Mouse (Mus musculus) c-Kit-positive CD71-negative TER-119-negative erythroid progenitor cells, embryonic 14.5 days (primary cell): Measurements from ENCODE around the gene Aagab.

ENCODE experiments used
- DNase-seq: peaks from one replicate; pipeline ENCODE4 v3.0.0-alpha.2; 2013; ENCODE audit warnings: low read depth

The Aagab gene

DNA sequence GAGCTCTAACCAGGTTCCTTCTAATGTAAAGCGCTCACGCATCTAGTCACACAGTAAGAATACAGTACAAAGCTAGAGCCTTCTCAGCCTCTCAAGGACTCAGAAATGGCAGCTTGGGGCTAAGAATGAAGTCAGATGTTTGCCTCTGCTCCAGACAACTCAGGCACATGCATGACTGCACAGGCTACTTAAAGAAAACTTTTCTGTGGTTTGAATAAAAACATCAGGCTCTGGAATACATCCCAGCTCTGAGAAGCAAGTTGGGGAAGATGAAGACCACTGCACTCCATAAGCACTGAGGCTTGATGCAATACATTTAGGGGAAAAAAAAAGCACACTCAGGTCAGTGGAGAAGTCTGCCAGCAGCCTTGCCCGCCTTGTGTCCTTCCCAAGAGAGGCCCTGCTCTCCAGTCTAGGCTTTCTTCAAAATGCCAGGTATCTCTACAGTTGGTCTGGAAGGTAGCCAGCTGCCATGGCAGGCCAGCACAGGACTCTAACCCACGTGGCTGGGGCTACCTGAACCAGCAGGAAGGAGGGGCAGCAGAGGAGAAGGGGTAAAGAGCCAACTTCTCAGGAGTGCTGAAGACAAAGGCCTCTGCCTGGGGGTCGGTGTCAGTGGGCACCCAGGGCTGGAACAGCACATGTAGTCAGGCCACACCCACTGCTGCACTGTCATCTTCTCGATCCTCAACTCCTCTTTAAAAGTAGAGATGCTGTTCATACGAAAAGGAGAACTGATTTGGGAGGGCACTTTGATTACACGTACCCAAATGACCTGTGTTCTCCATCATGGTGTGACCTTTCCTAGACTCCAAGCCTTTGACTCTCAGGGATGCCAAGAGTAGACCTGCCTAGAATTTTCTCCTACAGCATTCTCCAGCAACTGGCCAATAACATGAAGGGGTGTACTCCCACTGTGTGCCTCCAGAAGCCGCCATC, 45.4 kb downstream of the Aagab start:
- DNase-seq = no peak

- DNase-seq = no peak
Measured at GRCm38 (mm10) chr9:63648520-63648918, 46.1 kb downstream of the Aagab start.

- DNase-seq = no peak
Measured at GRCm38 (mm10) chr9:63649841-63650545, 47.5 kb downstream of the Aagab start.

DNA sequence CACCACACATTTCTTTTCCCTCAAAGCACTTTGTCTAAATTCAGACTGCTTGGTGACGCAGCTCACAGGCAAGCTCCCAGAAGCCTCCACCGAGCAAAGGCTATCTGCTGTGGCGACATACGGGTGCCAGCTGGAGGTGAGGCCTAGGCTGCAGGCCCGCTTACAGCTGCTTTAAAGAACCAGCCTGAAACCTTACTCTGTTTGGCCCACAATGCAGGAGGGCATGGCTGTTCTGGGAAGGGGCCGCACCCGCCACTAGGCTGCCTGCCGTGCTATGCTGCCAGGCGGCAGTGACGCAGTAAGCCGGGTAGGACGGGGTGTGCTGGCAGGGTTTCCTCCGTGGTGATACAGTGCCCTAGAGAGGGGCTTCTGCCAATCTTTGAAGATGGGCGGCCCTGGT, 48.4 kb downstream of the Aagab start:
- no peak for DNase-seq

GRCm38 (mm10) chr9:63651594-63651993, 49.1 kb downstream of the Aagab start:
- no peak for DNase-seq

GRCm38 (mm10) chr9:63653666-63654065, 51.2 kb downstream of the Aagab start:
- no peak for DNase-seq

DNA sequence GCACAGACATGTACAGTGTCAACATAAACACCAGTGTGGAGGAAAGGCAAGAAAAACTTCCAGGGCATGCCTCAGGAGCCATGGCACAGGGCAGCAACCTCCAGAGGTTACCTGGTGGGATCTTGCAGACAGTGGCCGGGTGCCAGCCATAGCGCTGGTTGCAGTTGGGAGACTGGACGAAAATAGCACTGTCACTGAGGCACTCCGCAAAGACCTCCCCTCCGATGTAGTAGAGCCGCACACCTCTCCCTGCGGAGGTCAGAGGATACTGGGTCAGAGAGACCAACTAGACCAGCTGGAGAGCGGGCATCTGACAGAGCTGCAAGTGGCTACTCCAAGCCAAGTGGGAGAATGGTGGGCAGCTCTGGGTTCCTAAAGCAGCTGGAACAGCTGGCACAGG, 52.1 kb downstream of the Aagab start:
- DNase-seq = no peak

DNA sequence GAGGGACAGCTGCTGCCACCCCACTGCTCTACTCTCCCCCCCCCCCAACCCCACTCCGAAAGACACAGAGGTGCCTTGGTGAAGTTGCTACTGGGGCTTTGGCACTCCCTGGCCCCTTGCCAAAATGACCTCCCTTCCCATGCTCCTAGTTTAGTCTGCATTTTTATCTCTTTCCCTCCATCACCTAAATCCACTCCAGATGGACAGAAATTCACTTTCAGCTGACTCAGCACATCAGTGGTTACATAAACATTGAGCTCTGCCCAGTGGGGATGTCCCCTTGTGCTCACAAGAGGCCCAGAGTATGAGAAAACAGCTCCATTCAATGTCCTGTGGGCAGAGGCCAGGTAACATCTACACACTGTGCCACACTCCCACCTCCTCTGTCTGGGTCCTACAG, 52.6 kb downstream of the Aagab start:
- DNase-seq = no peak

GRCm38 (mm10) chr9:63657167-63657566, 54.7 kb downstream of the Aagab start:
- DNase-seq = no peak

GRCm38 (mm10) chr9:63658436-63658835, 56.0 kb downstream of the Aagab start:
- no peak for DNase-seq

- DNase-seq = no peak
Measured at GRCm38 (mm10) chr9:63658970-63659371, 56.5 kb downstream of the Aagab start.

DNA sequence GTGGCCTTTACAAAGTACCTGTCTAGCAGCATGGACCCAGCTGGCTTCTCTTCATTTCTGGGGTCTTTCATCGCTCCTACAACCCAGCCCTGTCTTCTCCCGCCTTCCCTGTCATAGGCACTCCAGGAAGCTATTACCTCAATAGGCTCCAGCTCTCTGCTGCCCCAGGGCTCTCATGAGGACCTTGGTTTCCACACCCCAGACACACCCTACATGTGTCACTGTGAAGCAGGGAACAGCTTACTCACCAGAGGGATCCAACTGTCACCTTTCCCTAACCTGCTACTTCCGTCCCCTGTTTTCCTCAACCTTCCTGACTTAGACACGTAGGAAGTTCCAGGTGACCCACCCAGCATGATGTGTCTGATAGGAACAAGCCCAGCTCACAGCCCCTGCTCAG, 57.6 kb downstream of the Aagab start:
- no peak for DNase-seq

DNA sequence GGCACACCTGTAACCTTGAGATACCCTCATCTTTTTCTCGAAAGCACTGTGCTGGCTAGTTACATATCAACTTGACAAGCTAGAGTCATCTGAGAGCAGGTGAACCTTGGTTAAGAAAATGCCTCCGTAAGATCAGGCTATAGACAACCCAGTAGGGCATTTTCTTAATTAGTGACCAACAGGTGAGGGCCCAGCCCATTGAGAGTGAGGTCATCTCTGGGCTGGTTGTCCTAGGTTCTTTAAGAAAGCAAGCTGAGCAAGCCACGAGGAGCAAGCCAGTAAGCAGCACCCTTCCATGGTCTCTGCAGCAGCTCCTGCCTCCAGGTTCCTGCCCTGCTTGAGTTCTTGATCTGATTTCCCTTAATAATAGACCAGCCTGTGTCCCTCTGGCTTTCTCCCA, 58.2 kb downstream of the Aagab start:
- no peak for DNase-seq

- no peak for DNase-seq
Measured at GRCm38 (mm10) chr9:63662759-63663158, 60.3 kb downstream of the Aagab start.

DNA sequence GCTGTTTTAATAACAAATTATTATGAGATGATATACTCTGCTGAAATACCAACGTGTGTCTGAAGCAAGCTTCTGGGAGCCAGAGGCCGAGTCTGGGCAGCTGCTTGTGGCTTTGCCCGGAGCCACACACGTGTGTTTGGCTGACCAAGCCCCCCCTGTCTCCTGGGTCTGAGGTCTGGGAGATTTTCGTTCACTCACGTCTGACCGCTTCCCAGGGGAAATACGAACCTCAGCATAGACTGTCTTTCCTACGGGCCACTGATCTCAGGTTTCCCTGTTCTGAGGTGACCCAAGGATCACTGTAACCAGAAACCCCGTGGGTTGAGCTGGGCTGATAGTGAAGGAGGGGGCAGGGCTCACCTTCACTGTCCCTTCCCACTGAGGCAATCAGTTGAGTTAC, 60.8 kb downstream of the Aagab start:
- DNase-seq = no peak

DNA sequence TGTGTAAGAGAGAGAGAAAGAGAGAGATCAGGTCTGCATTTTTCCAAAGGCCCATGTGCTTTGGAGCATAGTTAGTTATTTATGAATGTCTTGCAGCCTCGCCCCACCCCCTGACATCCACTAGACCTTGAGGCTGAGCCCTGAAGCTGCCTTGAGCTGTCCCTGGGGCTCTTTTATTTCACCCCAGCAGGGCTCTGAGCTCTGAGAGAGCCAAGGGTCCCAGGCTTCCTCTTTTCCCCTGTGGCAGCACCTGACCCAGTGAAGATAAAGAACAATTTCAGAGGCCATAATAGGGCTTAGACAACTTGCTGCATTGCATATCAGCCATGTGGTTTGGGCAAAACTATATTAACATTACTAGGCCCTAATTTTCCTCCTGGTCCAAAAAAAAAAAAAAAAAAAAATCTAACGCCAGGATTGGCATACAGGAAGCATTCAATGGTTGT, 61.9 kb downstream of the Aagab start:
- no peak for DNase-seq

- DNase-seq = no peak
Measured at GRCm38 (mm10) chr9:63664792-63665646, 62.6 kb downstream of the Aagab start.

GRCm38 (mm10) chr9:63666612-63667372, 64.3 kb downstream of the Aagab start:
- DNase-seq = no peak

DNA sequence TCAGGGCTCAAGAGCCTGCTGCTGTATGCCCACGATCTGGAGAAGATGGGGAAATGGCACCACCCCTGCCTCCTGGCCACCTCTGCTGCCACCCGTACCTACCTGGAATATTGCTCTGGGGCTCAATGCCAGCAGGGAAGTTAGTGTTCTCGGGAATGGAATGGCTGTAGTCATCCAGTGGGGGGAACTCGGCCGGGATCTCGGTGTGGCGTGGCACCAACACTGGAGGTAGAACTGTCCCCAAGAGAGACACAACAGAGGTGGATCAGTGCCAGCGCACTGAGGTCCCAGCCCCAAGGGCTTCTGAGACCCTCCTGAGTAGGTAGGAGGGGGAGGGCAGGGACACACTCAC, 64.9 kb downstream of the Aagab start:
- no peak for DNase-seq

DNA sequence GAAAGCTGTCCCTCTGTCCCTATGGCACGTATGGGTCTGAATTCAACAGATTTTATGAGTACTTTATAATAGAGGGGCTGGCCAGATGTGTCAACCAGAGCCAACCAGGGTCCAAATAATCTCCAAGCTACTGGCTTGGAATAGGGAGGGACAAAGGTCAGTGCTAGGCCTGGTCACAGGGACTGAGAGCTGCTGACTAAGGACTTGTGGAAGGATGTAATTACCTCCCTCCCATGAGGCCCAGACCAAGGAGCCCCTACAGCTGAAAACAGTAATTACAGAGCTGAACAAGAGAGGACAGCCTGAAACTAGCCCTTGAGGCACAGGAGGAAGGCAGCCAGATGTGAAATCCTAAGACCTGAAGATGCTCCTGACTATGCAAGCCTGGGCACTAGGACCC, 66.2 kb downstream of the Aagab start:
- DNase-seq = no peak

- DNase-seq = no peak
Measured at GRCm38 (mm10) chr9:63669816-63670215, 67.4 kb downstream of the Aagab start.
